Mouse (Mus musculus) embryonic facial prominence, embryonic 14.5 days (tissue): Measurements from ENCODE around the gene Gpr155. TPM values are rescaled to one million over a fixed set of nuclear protein-coding genes. Genes with fewer than 3 reads are reported as not detected.
A peak's percentile ranks its signal among the peaks of the same experiment; 100 is the strongest.

Experiments
- ATAC-seq: fragments of 200-750 bp; cut with Nextera tagmentation; 2 replicates; pipeline ENCODE4 v1.8.0; 2017; ENCODE audit warnings: low read depth, moderate number of reproducible peaks, moderate TSS enrichment
- DNase-seq: peaks from one replicate; pipeline ENCODE4 v3.0.0-alpha.2; 2015; ENCODE audit warnings: low spot score
- H3K27ac ChIP-seq: fragments of 300-500 bp; sonication (generic); replicated peaks from 2 replicates; pipeline ENCODE4 v1.5.1; 2014; ENCODE audit warnings: low read depth, mild to moderate bottlenecking, low read length, moderate library complexity
- H3K27me3 ChIP-seq: fragments of 300-500 bp; sonication (generic); replicated peaks from 2 replicates; pipeline ENCODE4 v1.6.1; 2014; ENCODE audit warnings: low read length; ENCODE audit not compliant: control insufficient read depth, insufficient read depth
- H3K36me3 ChIP-seq: fragments of 300-500 bp; sonication (generic); 2 replicates; pipeline ENCODE4 v1.6.1; 2014; ENCODE audit warnings: low read length, mixed read lengths; ENCODE audit not compliant: control insufficient read depth, insufficient read depth
- H3K4me1 ChIP-seq: fragments of 300-500 bp; sonication (generic); 2 replicates; pipeline ENCODE4 v1.6.1; 2014; ENCODE audit warnings: antibody characterized with exemption, low read length; ENCODE audit not compliant: control insufficient read depth, insufficient read depth
- H3K4me2 ChIP-seq: fragments of 300-500 bp; sonication (generic); 2 replicates; pipeline ENCODE4 v1.6.1; 2014; ENCODE audit warnings: low read depth, mild to moderate bottlenecking, low read length, moderate library complexity, mixed read lengths
- H3K4me3 ChIP-seq: fragments of 300-500 bp; sonication (generic); 2 replicates; pipeline ENCODE4 v1.5.1; 2014; ENCODE audit warnings: low read depth, mild to moderate bottlenecking, low read length
- H3K9ac ChIP-seq: fragments of 300-500 bp; sonication (generic); 2 replicates; pipeline ENCODE4 v1.6.1; 2014; ENCODE audit warnings: low read depth, mild to moderate bottlenecking, low read length, moderate library complexity, mixed read lengths
- H3K9me3 ChIP-seq: fragments of 300-500 bp; sonication (generic); 2 replicates; pipeline ENCODE4 v1.6.1; 2016; ENCODE audit warnings: low read length; ENCODE audit not compliant: control insufficient read depth
- WGBS: fragments of 180-500 bp; shearing (Covaris S2); extraction: QIAGEN DNeasy Blood & Tissue Kit; methylation state at CpG from one replicate; pipeline ENCODE4 v1.1.7; 2014; 5-methylcytosine and 5-hydroxymethylcytosine counted together
- polyA plus RNA-seq: library from polyadenylated mRNA; unstranded; fragments of >200 nt; fragmentation: Nextera tagmentation; extraction: Ambion mirVana; gene quantifications from 2 replicates; pipeline ENCODE4 v1.2.1, GENCODE M21; 2014

Gene Gpr155
- polyA plus RNA-seq, 1 experiment from 2014 or later = 7.1 TPM

- H3K36me3 ChIP-seq = no peaks in the 10 kb centered on the region
Measured at GRCm38 (mm10) chr2:73415892-73416291, 29.5 kb upstream of the Gpr155 start.

GRCm38 (mm10) chr2:73410076-73410475, 23.7 kb upstream of the Gpr155 start:
- ATAC-seq = no peak
- Histone ChIP-seq H3K4me2 (no peak overlapping the region), H3K4me3 (no peak overlapping the region), H3K27ac (no peak overlapping the region), H3K9me3 (no peaks in the 10 kb centered on the region), H3K36me3 (no peaks in the 10 kb centered on the region), H3K27me3 (no peaks in the 10 kb centered on the region), H3K4me1 (no peaks in the 10 kb centered on the region), H3K9ac (no peak overlapping the region)
- no peak for DNase-seq
- 97% methylated on average over 8 of the region's 8 CpGs for WGBS

More at GRCm38 (mm10) chr2:73415892-73416291, 29.5 kb upstream of the Gpr155 start:
- Histone ChIP-seq H3K4me2 (no peak overlapping the region), H3K9me3 (no peaks in the 10 kb centered on the region), H3K27me3 (no peaks in the 10 kb centered on the region), H3K4me1 (no peaks in the 10 kb centered on the region), H3K4me3 (no peak overlapping the region), H3K27ac (no peak overlapping the region), H3K9ac (no peak overlapping the region)
- 39% methylated on average over 5 of the region's 5 CpGs for WGBS
- no peak for DNase-seq
- ATAC-seq = no peak

- H3K4me1 ChIP-seq = no peaks in the 10 kb centered on the region
Measured at GRCm38 (mm10) chr2:73407662-73408061, 21.3 kb upstream of the Gpr155 start.

GRCm38 (mm10) chr2:73406336-73406915, 20.1 kb upstream of the Gpr155 start:
- H3K9ac ChIP-seq = no peak overlapping the region
- H3K9me3 ChIP-seq = no peaks in the 10 kb centered on the region
- ATAC-seq = no peak
- H3K4me2 ChIP-seq = no peak overlapping the region
- no peaks in the 10 kb centered on the region for H3K36me3 ChIP-seq
- no peaks in the 10 kb centered on the region for H3K4me1 ChIP-seq
- DNase-seq = no peak
- WGBS = 87% methylated on average over 9 of the region's 9 CpGs
- H3K4me3 ChIP-seq = no peak overlapping the region
- H3K27me3 ChIP-seq = no peaks in the 10 kb centered on the region
- no peak overlapping the region for H3K27ac ChIP-seq

More at GRCm38 (mm10) chr2:73407662-73408061, 21.3 kb upstream of the Gpr155 start:
- DNase-seq (no peak), ATAC-seq (no peak)
- no peak overlapping the region for H3K4me3 ChIP-seq
- no peak overlapping the region for H3K9ac ChIP-seq
- no peak overlapping the region for H3K27ac ChIP-seq
- H3K27me3 ChIP-seq = no peaks in the 10 kb centered on the region
- H3K36me3 ChIP-seq = no peaks in the 10 kb centered on the region
- no peak overlapping the region for H3K4me2 ChIP-seq
- no peaks in the 10 kb centered on the region for H3K9me3 ChIP-seq
- WGBS = 71% methylated on average over 4 of the region's 4 CpGs

GRCm38 (mm10) chr2:73404980-73405379, 18.6 kb upstream of the Gpr155 start:
- Histone ChIP-seq H3K9me3 (no peaks in the 10 kb centered on the region), H3K27ac (no peak overlapping the region), H3K4me3 (no peak overlapping the region), H3K4me2 (no peak overlapping the region), H3K36me3 (no peaks in the 10 kb centered on the region), H3K4me1 (no peaks in the 10 kb centered on the region), H3K27me3 (no peaks in the 10 kb centered on the region), H3K9ac (no peak overlapping the region)
- no peak for ATAC-seq
- WGBS = 89% methylated on average over 7 of the region's 7 CpGs
- no peak for DNase-seq

GRCm38 (mm10) chr2:73404442-73404841, 18.1 kb upstream of the Gpr155 start:
- no peaks in the 10 kb centered on the region for H3K36me3 ChIP-seq
- H3K9ac ChIP-seq = no peak overlapping the region
- WGBS = 84% methylated on average over 9 of the region's 9 CpGs
- H3K27ac ChIP-seq = no peak overlapping the region
- H3K4me3 ChIP-seq = no peak overlapping the region
- H3K4me1 ChIP-seq = no peaks in the 10 kb centered on the region
- H3K27me3 ChIP-seq = no peaks in the 10 kb centered on the region
- DNase-seq (no peak), ATAC-seq (no peak)
- H3K4me2 ChIP-seq = no peak overlapping the region
- no peaks in the 10 kb centered on the region for H3K9me3 ChIP-seq

- Histone ChIP-seq H3K9ac (no peak overlapping the region), H3K27ac (no peak overlapping the region), H3K4me3 (no peak overlapping the region), H3K36me3 (no peaks in the 10 kb centered on the region), H3K9me3 (no peaks in the 10 kb centered on the region), H3K4me2 (no peak overlapping the region), H3K27me3 (no peaks in the 10 kb centered on the region), H3K4me1 (no peaks in the 10 kb centered on the region)
- 74% methylated on average over 15 of the region's 15 CpGs for WGBS
- ATAC-seq (no peak), DNase-seq (no peak)
Measured at GRCm38 (mm10) chr2:73403385-73404013, 17.1 kb upstream of the Gpr155 start.

GRCm38 (mm10) chr2:73401689-73402088, 15.3 kb upstream of the Gpr155 start:
- 32% methylated on average over 1 of the region's 1 CpGs for WGBS
- no peak overlapping the region for H3K27ac ChIP-seq

GRCm38 (mm10) chr2:73397476-73397875, 11.1 kb upstream of the Gpr155 start:
- 100% methylated on average over 2 of the region's 2 CpGs for WGBS
- Histone ChIP-seq H3K9ac (no peak overlapping the region), H3K4me1 (no peaks in the 10 kb centered on the region), H3K27ac (no peak overlapping the region), H3K4me2 (no peak overlapping the region), H3K36me3 (no peaks in the 10 kb centered on the region), H3K27me3 (no peaks in the 10 kb centered on the region), H3K9me3 (0 out of 2 replicates have a peak, but pooled peaks cover 5% of the 10 kb centered on the region), H3K4me3 (no peak overlapping the region)
- ATAC-seq (no peak), DNase-seq (no peak)

More at GRCm38 (mm10) chr2:73401689-73402088, 15.3 kb upstream of the Gpr155 start:
- peak; percentile 27 for DNase-seq
- Histone ChIP-seq H3K9ac (no peak overlapping the region), H3K27me3 (no peaks in the 10 kb centered on the region), H3K4me2 (no peak overlapping the region), H3K4me1 (no peaks in the 10 kb centered on the region), H3K36me3 (no peaks in the 10 kb centered on the region), H3K9me3 (0 out of 2 replicates have a peak, but pooled peaks cover 5% of the 10 kb centered on the region), H3K4me3 (no peak overlapping the region)
- ATAC-seq = no peak
